Mouse (Mus musculus) thymus, postnatal 14 days (tissue): ENCODE measurements at regions not wholly inside any gene's neighbourhood (a gene's known extent, or its start where the extent isn't known, plus 50 kb on each side); places are given as distances from the start of the nearest gene placed in this dataset.
"Not testable (repeated sequence)": the region's sequence is repeated elsewhere in the genome, so short reads cannot be mapped to it uniquely, and the experiment has no call there.

Experiments
- DNase-seq: peaks from one replicate; pipeline ENCODE4 v3.0.0; 2021

DNA sequence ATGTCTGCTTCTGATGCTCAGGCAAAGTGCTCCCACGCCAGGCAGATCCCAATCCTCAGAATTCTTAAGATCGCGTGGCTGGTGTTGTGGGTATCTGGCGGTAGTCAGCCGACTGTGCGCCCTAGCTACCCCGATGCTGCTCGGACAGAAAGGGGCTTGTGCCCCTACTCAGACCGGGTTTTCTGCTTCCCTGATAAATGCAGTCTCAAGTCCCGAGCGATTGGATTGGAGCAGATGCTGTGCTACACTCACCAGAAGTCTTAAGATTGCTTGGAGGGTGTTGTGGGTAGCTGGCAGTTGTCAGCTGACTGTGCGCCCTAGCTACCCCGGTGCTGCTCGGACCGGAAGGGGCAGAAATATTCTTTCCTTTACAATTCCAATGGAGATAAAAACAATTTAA, 99.3 kb downstream of the Gm7489 start:
- not testable (repeated sequence) for DNase-seq

DNA sequence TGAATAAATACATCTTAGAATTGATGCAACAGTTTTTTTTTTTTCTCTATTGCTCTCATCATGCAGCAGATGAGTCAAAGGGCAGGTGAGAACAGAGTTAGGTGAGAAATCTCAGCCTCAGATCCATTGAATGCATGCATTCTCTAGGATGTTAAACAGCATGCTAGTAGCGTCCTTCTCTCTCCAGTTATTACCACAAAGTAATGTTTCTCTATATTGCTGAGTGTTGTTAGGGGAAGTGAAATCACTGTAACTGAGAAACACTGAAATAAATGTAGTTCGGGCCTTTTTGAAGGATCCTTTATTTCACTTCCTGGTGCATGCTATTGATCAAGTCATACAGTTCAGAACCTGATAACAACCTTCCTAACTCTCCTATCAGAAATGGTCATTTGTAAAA, 105.2 kb downstream of the Gm7489 start:
- DNase-seq = no peak

DNA sequence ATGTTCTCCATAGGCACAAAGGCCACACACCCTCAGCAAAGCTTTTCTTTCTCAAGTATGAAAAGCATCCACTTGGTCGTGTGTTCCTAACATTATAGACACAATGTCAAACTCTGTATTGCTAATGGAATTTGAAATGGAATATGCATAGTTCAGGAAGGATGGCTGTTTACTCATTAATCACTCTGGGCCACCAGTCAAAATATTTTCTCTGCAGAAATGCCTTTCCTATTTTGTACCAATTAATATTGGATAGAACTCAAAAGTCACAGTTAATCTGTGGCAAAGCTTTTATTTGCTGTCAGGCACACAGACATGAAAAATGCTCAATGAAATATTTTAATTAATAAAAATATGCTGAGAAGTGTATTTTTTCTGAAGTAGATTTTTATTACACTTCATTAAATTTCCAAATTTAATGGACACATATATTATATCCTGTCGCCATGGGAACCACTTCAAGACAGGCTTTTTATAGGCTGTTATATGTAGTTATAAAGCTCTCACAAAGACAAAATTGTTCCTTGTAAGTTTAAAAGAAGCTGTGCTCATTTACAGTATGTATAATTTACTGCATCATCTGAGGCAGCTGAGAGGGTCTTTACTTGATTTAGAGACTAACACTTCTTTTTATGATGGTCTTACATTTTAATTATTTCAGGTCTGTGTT, 110.6 kb downstream of the Gm7489 start:
- no peak for DNase-seq

DNA sequence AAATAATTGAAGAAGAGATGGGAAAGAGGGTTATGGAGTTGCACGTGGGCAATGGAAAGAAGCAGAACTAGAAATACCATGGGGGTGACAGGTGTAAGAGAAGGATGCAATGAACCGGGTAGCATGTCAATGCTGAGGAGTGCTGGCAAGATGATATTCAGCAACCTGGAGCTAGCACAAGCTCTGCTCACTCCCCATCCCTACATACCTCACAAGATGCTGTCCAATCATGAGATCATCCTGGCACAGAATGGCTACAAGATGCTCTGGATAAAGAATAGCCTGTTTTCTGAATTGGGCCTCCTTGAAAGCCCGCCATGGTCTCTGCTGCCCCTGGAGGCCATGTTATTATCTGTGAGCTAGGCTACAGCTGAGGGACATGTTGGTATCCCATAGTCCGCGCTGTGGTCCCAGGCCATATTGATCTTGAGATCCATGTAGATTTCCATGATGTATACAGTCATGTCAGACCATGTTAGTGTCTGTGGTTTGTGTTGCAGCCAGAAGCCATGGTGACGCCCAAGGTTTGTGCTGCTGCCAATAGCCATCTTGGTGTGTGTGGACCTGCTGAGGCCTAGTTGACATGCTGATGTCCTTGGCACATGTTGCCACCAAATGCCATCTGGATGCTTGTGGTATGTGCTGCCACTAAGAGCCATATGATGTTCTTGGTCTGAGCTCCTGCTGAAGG, 114.0 kb downstream of the Gm7489 start:
- no peak for DNase-seq

DNA sequence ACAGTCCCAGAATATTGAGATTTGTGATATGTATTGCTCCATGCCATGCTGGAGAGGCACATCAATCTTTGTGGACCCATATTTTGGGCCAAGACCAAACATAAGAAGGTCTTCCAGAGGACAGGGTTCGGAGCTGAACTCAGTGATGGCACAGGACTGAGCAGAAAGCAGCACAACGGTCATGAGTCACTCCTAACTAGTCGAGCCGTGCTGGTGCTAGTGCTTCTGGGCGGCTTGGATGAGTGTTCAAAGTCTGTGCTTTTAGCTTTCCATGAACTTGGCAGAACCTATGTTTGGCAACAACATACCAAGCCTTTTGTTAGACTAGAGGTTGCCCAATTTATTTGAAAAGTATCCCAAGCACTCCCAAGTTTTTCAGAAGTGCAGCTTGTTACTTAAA, 149.1 kb downstream of the Gm7489 start:
- no peak for DNase-seq

DNA sequence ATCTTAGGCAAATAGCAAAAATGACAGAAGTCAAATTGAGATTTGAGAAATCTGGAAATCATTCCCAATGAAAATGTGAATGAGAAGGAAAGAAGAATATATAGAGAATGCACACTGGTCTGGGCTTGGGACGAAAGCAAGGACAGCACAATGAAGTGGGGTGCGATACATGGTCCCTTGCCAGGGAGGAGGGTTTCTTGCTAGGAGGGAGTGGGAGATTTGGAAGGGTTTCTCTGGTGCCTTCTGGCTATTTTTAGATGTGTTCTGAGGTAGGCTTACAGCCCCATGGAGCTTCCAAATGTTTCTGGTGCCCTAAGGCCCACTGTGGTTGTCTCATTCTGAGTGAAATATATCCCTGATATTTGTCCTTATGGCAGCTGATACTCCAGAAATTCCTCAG, 166.0 kb downstream of the Gm7489 start:
- DNase-seq = no peak

DNA sequence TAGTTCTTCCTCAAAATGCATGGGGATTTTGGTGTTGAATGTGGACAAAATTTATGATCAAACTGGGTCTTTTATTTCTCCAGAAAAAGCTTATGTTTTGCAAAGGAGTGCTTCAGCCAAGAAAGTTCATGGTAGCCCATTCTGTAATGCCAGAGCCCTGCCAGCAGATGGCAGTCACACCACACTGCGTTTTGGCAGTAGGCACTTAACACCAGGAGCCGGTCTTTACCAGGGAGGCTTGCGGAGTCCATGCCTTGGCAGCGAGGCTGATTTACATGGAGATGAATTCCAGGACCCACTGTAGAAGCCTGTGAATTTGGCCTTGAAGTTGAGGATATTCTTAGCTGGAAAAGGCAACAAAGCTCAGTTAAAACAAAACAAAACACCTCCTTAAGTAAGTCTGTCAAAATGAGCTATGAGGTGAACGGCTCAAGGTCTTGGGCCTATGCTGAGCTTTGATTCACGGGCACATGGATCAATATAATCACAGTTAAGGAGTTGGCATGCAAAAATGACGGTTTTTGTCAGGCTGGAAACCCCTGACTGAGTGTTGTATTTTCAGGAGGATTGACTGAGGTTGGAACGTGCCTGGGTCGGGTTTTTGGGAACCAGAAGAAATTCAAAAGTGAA, 185.4 kb downstream of the Gm7489 start:
- peak; percentile 5 for DNase-seq

DNA sequence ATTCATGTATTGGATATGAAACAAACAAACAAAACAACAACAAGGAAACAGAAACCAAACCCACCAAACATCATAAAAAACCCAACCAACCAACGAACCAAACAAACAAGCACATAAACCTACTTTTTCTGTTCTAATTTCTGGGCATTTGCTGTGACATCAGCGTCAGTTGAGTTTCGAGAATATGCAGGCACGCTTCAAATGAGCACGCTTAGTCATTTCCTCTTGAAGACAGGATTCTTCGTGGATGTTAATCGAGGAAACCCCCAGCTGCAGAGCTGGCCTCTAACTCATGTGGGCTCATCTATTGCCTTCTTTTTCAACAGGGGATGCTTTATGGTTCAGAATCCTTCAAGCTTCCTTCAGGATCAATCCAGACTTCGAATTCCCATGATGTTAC, 187.0 kb downstream of the Gm7489 start:
- no peak for DNase-seq

DNA sequence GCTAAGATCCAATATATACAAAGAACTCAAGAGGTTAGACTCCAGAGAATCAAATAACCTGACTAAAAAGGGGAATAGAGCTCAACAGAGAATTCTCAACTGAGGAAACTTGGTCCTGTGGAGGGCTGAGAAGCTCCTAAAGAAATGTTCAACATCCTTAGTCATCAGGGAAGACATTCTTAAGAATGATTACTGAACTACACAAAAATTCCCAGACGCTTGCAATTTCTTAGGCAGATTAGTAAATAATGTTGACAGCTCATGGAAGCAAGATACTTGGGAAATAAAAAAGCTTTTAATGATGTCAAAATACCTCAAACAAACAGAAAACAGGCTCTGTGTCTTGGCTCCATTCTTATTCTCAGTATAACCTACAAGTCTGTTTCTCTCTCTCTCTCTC, 206.6 kb downstream of the Gm7489 start:
- DNase-seq = no peak

DNA sequence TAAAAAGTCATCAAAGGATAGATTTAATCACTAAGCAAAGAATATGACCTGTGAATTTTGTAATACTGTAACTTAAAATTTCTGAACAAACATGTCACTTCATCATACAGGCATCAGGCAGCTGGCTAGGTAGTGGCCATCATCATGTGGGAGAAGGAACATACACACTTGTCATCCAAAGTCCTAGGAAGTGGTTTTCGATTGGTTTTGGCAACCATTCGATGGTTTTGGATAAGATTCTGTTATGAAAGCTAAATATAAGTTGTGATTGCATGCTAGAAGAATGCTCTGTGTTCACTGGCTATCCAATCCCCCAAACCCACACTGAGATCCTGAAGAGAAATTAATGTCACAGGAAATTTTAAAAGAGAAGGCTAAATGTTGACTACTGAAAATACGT, 207.7 kb downstream of the Gm7489 start:
- DNase-seq = no peak

DNA sequence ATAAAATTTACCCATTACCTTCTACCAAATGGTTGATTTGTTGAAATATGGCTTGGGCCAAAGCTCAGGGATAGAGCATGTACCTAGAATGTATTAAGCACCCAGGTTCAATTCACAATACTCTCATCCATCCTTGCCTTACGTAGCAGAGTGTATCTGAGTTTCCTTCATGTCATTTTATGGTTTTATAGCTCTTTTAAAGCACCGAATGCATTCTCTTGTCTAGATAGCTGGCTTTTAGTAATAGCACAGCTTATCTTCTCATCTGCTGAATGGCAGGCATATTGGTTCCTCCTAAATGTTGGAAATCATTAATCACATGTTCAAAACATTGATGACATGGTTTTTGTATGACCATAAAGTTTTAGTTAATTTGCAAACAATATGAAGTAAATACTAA, 212.8 kb downstream of the Gm7489 start:
- DNase-seq = no peak

DNA sequence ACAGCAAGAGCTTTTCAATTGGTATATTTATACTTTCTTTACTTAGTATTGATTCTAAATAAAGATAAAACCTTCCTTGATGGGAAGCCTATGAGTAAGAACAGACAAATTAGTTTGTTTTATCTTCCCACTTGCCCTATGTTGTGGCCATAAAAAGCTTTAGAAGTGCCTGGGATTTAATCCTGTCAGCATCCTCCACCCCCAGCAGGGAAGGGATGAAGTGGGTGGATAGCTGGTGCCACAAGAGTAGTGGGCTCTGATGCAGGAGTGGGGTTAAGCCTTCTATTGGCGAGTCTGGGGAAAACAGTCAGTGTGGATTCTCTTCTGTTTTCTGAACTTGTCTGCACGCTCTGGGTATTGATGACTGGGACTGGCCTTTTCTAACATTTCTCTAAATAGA, 227.7 kb downstream of the Gm7489 start:
- no peak for DNase-seq

DNA sequence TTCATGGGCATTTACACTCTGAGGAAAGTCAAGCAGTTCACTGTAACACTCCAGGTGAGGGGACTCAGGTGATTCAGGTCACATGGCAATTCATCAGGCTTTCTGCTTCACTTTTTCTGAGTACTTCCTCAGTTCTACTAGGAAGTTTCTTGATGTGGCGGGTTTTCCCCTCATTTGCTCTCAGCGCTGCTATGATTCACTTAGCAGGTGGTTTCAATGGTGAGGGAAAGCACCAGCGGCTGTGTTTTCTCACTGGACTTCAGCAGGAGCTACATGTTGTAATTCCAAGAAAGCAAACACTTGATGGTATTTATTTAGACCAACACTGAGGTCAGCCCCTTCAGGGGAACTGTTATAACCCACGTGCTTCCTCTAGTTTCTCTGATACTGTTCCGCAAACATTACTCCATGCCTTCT, 229.4 kb downstream of the Gm7489 start:
- no peak for DNase-seq

DNA sequence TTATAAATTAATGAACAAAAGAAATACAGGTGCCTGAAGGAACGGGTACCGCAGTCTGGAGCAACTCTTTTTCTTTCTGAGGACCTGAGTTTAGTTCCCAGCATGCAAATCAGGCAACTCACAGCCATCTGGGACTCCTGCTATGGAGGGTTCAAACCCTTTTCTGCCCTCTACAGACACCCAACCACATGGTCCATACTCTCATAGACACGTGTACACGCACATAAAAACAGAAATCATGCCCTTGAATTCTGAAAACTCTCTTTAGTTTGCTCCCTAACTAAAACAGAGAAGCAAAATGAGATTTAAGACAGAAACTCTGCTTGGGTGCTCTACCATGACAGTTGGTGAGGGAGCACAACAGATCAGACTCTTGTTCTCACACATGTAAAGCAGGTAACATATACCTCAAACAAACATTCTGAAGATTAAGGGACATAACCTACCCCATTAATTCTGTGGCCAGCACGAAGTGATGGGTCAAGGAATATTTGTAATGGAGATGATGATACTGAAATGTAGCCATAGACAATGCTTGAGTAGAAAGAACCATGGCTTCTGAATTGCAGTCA, 233.3 kb downstream of the Gm7489 start:
- DNase-seq = no peak

DNA sequence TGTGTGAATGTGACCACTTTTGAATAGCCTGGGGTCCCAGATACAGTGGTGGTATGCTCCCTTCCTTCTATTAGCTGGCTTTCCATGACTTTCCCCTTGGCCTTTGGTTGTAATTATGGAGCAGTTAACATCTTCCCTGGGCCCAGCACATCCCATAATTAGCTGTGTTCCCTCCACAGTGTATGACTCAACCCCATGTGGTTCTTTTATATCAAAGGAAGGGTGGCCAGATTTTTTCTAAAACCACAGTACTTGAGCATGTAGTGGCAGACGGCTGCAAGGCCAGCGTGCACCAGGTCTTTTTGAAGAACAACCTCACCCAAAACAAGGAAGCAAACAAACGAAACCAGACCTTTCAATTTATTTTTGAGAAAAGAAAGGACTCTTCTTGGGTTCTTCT, 235.8 kb downstream of the Gm7489 start:
- no peak for DNase-seq

DNA sequence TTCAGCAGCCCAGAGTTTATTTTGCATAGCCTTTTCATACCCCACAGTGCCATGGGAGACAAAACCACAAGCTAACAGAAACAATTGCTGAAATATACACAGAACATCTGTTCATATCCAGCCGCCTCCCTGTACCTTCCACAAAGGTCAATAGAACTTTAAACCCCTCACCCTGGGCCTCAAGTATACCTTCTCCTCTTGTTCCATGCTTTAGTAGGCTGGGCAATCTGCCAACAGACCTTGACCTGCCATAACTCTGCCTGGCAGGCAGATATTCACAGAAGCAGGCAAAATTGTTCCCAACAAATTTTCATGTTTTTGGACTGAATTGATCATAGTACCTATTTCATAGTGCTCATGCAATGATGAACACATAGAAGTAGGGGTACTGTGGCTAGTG, 279.6 kb downstream of the Gm7489 start:
- no peak for DNase-seq

DNA sequence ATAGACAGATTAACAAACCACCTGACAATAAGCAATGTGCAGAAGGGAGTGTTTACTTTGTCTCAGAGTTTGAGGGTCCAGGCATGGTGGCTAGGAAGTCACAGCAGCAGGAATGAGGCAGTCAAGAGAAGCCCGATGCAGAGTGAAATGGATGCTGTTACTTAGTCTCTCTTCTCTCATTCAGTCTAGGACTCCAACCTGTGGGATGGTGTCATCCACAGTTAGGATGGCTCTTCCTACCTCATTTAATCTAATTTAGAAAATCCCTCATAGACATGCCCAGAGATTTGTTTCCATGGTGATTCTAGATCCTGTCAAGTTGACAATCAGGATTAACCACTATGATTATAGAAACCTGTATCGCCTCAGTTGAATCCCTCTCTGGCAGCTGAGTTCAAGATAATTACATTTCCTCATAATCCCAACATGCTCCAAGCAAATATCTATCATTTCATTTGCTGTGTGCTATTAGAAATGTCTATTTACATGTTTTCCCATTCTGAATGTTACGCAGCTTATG, 283.2 kb downstream of the Gm7489 start:
- no peak for DNase-seq

DNA sequence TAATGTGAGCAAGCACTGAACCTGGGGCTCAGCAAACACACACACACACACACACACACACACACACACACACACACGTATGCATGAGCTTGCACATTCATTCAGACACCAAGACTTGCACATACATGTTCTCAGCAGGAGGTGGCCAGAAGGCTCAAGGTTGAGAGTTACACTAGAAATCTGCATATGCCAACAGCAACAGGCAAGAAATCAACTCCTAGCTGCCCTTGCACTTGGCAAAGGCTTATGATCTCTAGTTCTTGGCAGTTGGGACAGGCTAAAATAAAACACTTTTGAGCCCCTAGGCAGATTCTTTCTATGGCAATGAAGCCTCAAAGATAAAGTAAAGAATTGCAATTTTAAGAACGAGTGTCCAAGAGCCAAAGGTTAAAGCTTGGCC, 292.5 kb downstream of the Gm7489 start:
- DNase-seq = no peak

DNA sequence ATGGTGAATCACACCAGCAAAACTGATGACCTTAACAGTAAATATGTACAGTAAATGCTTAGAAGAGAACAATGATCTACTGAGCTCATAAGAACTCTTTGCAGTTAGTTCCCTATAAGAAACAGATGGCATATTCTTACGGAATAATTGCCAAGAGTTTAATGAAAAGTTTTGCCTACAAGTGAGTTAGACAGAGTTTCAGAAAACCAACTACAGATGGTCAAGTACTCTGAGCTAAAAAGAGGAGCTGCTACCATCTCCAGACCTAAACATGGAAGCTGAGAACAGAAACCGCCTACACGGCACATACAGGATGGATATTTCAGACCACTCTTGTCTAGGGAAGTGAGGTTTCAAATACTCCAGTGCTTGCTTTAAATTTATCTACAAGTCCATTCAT, 293.1 kb downstream of the Gm7489 start:
- no peak for DNase-seq
